Mouse (Mus musculus): ENCODE measurements around the gene Zic4.

GRCm38 (mm10) chr9:91355629-91356352 lies 6.4 kb upstream of the Zic4 start:
- TF ChIP-seq MAFK (IDR thresholded peaks at IDR 0.05; ENCODE audit: insufficient read depth, low read depth, low read length) (0 out of 2 replicates have a peak, but pooled peaks have one; percentile 56), ZC3H11A (IDR thresholded peaks at IDR 0.05; ENCODE audit: borderline replicate concordance, low read depth, low read length) (no peak), ZNF384 (IDR thresholded peaks at IDR 0.05; ENCODE audit: low read depth, low read length) (no peak), CHD2 (IDR thresholded peaks at IDR 0.05; ENCODE audit: low read depth, low read length) (no peak), HCFC1 (IDR thresholded peaks at IDR 0.05; ENCODE audit: borderline replicate concordance, insufficient read depth, low read length) (no peak)
